Mouse (Mus musculus): ENCODE data around the gene Lias. TPM values are rescaled to one million over a fixed set of nuclear protein-coding genes. Genes with fewer than 3 reads are reported as not detected.

The Lias gene
- polyA plus RNA-seq, 1 experiment from 2014 or later: 44.5 TPM

DNA sequence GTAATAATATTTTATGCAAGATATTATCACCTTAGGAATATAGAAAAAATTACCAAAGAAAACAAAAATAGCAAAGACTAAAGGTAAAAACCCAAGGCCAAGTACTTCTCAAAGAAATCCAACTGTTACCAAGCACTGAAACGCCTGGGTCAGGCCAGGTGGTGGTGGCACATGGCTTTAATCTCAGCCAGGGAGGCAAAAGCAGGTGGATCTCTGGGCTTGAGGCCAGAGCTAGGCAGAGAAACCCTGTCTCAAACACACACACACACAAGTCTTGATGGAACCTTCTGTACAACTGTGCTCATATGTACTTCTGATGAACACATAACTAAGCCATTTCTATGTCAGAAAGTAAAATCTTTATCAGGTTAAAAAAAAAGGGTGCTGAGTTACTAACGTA, 56.5 kb downstream of the Lias start:
- TF ChIP-seq CTCF (IDR thresholded peaks at IDR 0.05): no peak
- CTCF ChIA-PET: interaction anchor here (0.7 to 1.5 kb wide), 3 partner anchors 10 to 22 kb away, joined by 3 to 4 read pairs (median 3); no protein-coding TSS in a partner anchor
- no peak for DNase-seq (ENCODE audit: low read depth, low spot score)
- POLR2A ChIA-PET: no interaction called here
- ATAC-seq: no peak
- no peaks in the 10 kb centered on the region for H3K27me3 ChIP-seq
- in situ Hi-C loops (cut with MboI; ENCODE audit: low pct_unique_long_range_greater_than_20kb): no loop called here

DNA sequence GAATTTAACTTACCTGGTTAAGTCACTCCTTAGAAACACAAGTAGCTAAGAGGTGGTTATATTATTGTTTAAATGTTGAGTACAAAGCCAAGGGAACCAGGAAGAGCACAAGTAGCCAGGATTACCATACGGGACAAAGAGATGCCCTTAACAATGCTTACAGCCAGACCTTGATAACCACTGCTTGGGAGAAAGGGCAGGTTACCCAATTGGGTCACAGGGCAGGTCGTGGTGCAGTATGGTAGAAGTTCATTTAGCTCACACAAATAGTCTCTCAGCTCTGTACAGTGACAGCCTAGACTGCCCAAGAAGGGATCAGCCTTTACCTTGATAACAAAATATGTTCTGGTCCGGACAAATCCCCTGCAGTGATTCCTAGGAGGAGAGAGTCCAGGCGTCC, 57.6 kb downstream of the Lias start:
- H3K27me3 ChIP-seq: no peaks in the 10 kb centered on the region
- DNase-seq (ENCODE audit: low read depth, low spot score) (no peak), ATAC-seq (no peak)
- in situ Hi-C loops (cut with MboI; ENCODE audit: low pct_unique_long_range_greater_than_20kb): no loop called here
- POLR2A ChIA-PET: interaction anchor here (1.0 kb wide), 1 partner anchor 24 kb away, joined by 4 read pairs; no protein-coding TSS in a partner anchor
- TF ChIP-seq CTCF (IDR thresholded peaks at IDR 0.05): no peak
- CTCF ChIA-PET: interaction anchor here (1.5 kb wide), 1 partner anchor 18 kb away, joined by 4 read pairs; no protein-coding TSS in a partner anchor

DNA sequence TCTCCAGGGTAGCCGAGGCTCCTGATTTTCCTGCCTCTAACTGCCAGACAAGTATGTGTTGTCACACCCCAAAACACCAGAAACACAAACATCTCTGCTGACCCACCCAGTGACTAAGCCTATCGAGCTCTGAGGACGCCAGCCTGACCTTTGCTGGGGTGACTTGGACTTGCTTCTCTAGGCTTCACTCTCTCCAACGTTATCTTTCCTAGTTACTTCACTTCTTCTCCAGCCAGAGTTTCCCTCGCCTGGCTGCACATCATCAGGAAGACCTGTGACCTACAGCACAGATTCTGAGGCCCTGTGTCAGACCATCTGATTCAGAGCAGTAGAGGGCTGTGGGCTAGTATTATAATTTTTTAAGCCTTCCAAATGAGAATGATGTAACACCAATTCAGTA, 63.5 kb downstream of the Lias start:
- ChIA-PET CTCF (interaction anchor here (0.9 to 1.3 kb wide), 2 partner anchors 12 to 18 kb away, joined by 3 read pairs; no protein-coding TSS in a partner anchor), POLR2A (interaction anchor here (0.6 kb wide), 1 partner anchor 55 kb away, joined by 4 read pairs; no protein-coding TSS in a partner anchor)
- H3K27me3 ChIP-seq: no peaks in the 10 kb centered on the region
- ATAC-seq (peak; percentile 59), DNase-seq (ENCODE audit: low read depth, low spot score) (no peak)
- in situ Hi-C loops (cut with MboI; ENCODE audit: low pct_unique_long_range_greater_than_20kb): no loop called here
- TF ChIP-seq CTCF (IDR thresholded peaks at IDR 0.05): no peak

DNA sequence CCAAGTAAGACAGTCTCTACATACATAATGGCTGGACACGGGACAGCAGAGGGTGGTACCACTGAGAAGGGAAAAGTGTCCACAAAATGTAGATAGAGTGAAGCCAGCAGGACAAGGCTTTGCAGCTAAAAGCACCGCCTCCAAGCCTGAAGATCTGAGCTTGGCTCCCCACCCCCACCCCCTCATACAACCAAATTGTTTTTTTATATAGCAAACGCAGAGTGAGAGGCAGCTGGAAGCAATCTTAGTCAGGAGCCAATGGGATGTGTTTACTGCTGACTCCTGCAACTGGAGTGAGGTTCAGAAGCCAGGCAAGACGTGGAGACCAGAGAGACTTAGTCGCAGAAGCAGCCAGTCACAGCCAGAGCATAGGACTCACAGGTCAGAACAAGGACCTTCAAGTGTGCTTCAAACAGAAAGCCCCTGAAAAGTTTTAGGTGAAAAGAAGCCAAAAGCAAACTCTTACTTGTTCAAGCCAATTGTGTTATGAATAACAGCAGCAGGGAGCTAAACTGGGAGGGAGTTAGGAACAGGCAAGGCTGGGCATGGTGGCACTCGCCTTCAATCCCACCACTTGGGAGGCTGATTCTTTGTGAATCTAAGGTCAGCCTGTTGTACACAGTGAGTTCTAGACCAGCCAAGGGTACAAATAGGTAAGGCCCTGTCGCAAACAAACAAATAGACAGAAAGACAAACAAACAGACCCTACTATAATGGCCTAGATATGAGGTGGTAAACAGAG, 66.0 kb downstream of the Lias start:
- no peak for DNase-seq (ENCODE audit: low read depth, low spot score)
- ATAC-seq: no peak
- in situ Hi-C loops (cut with MboI; ENCODE audit: low pct_unique_long_range_greater_than_20kb): no loop called here
- ChIA-PET POLR2A (interaction anchor here (0.7 to 1.4 kb wide), 2 partner anchors 12 to 21 kb away, joined by 3 to 7 read pairs; partner anchors contain the start of gene Ugdh), CTCF (interaction anchor here (0.9 to 1.8 kb wide), 5 partner anchors 10 to 23 kb away, joined by 3 to 9 read pairs (median 4); no protein-coding TSS in a partner anchor)
- TF ChIP-seq CTCF (IDR thresholded peaks at IDR 0.05): no peak
- H3K27me3 ChIP-seq: no peaks in the 10 kb centered on the region

DNA sequence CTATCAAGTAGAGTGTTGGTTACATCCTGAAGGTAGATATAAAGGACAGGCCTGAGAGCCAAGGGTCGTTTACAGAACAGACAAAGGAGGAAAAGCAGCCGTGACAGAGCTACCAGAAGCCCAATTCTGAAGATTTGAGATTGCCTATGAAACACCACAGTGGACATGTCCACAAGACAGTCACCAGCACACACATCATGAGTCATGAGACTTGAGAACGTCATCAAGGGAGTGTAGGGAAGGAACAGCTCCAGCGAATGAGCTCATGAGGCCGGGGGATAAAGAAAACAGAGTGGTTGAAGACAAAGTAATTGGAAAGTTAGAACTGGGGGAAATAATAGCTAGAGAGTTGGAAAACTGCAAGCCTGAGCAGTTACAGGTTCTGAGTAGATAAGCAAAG, 66.5 kb downstream of the Lias start:
- no peak for ATAC-seq
- CTCF ChIA-PET: interaction anchor here (0.9 to 1.8 kb wide), 6 partner anchors 10 to 24 kb away, joined by 3 to 9 read pairs (median 4); no protein-coding TSS in a partner anchor

DNA sequence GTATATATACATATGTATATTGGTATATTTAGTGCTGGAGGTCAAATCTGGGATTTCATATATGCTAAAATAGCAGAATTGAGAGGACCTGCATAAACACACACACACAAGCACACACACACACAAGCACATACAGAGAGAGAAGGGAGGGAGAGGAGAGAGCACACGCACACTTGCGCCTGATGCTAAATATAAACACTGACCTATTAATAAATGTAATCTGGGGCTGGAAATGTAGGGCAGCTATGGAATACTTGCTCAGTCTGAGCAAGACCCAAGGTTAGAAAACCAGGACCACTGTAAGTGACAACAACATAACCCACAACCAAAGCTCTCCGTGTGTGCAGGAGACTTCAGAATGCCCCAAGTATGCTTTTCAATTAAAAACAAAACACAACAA, 68.2 kb downstream of the Lias start:
- TF ChIP-seq CTCF (IDR thresholded peaks at IDR 0.05): no peak
- no peaks in the 10 kb centered on the region for H3K27me3 ChIP-seq
- CTCF ChIA-PET: no interaction called here
- POLR2A ChIA-PET: no interaction called here
- in situ Hi-C loops (cut with MboI; ENCODE audit: low pct_unique_long_range_greater_than_20kb): no loop called here
- ATAC-seq (no peak), DNase-seq (ENCODE audit: low read depth, low spot score) (no peak)

More for the DNA sequence above, 66.5 kb downstream of the Lias start:
- no peak for TF ChIP-seq CTCF (IDR thresholded peaks at IDR 0.05)
- H3K27me3 ChIP-seq: no peaks in the 10 kb centered on the region
- in situ Hi-C loops (cut with MboI; ENCODE audit: low pct_unique_long_range_greater_than_20kb): no loop called here
- DNase-seq (ENCODE audit: low read depth, low spot score): no peak
- POLR2A ChIA-PET: interaction anchor here (0.6 to 1.4 kb wide), 3 partner anchors 12 to 22 kb away, joined by 3 to 7 read pairs (median 3); partner anchors contain the start of gene Ugdh

Other genes with a start within 250 kb of the Lias start
- 29.2 TPM for gene Wdr19, start 191.8 kb upstream of the Lias start, polyA plus RNA-seq (2021)
- 50.2 TPM for gene Rfc1, start 55.8 kb upstream of the Lias start, polyA plus RNA-seq (2021)
- gene Klb, start 43.2 kb upstream of the Lias start, polyA plus RNA-seq (2021): 0.05 TPM
- 1,404 TPM for gene Rpl9, start 53 bp upstream of the Lias start, polyA plus RNA-seq (2021)
- gene Ugdh, start 44.5 kb downstream of the Lias start, polyA plus RNA-seq (2021): 64.2 TPM
- not detected for gene Gm43552, start 101.3 kb downstream of the Lias start, polyA plus RNA-seq (2021)
- 122 TPM for gene Smim14, start 145.7 kb downstream of the Lias start, polyA plus RNA-seq (2021)
- gene Ube2k, start 145.7 kb downstream of the Lias start, polyA plus RNA-seq (2021): 130 TPM

Measured in Patski (cell line).